Mouse (Mus musculus): ENCODE results near the gene Mknk1. TPM values are rescaled to one million over a fixed set of nuclear protein-coding genes. Genes with fewer than 3 reads are reported as not detected.

The Mknk1 gene
- polyA plus RNA-seq, 1 experiment from 2014 or later = 30.1 TPM

GRCm38 (mm10) chr4:115919911-115920310, 80.9 kb downstream of the Mknk1 start:
- no peak overlapping the region for H3K4me2 ChIP-seq (ENCODE audit: low read depth, low read length)
- no peak overlapping the region for H3K27ac ChIP-seq (ENCODE audit: low read length)
- WGBS = 79% methylated on average over 16 of the region's 16 CpGs
- no peak for ATAC-seq
- no peak overlapping the region for H3K4me3 ChIP-seq (ENCODE audit: low read length)
- H3K9me3 ChIP-seq (ENCODE audit: control insufficient read depth, low read length) = no peaks in the 10 kb centered on the region
- H3K4me1 ChIP-seq (ENCODE audit: control insufficient read depth, insufficient read depth, low read length) = no peaks in the 10 kb centered on the region
- peaks cover 11% of the 10 kb centered on the region for H3K27me3 ChIP-seq (replicated peaks; ENCODE audit: control insufficient read depth, insufficient read depth, low read length)
- H3K9ac ChIP-seq (ENCODE audit: low read depth, low read length) = no peak overlapping the region
- no peaks in the 10 kb centered on the region for H3K36me3 ChIP-seq (ENCODE audit: control insufficient read depth, insufficient read depth, low read length)

- H3K27ac ChIP-seq (ENCODE audit: low read length) = no peak overlapping the region
- peaks cover 10% of the 10 kb centered on the region for H3K27me3 ChIP-seq (replicated peaks; ENCODE audit: control insufficient read depth, insufficient read depth, low read length)
- H3K4me3 ChIP-seq (ENCODE audit: low read length) = no peak overlapping the region
- no peaks in the 10 kb centered on the region for H3K4me1 ChIP-seq (ENCODE audit: control insufficient read depth, insufficient read depth, low read length)
- H3K9me3 ChIP-seq (ENCODE audit: control insufficient read depth, low read length) = no peaks in the 10 kb centered on the region
- WGBS = 78% methylated on average over 5 of the region's 5 CpGs
- H3K36me3 ChIP-seq (ENCODE audit: control insufficient read depth, insufficient read depth, low read length) = no peaks in the 10 kb centered on the region
- no peak overlapping the region for H3K4me2 ChIP-seq (ENCODE audit: low read depth, low read length)
- H3K9ac ChIP-seq (ENCODE audit: low read depth, low read length) = no peak overlapping the region
- ATAC-seq = no peak
Observed at GRCm38 (mm10) chr4:115922688-115923087, 83.7 kb downstream of the Mknk1 start.

DNA sequence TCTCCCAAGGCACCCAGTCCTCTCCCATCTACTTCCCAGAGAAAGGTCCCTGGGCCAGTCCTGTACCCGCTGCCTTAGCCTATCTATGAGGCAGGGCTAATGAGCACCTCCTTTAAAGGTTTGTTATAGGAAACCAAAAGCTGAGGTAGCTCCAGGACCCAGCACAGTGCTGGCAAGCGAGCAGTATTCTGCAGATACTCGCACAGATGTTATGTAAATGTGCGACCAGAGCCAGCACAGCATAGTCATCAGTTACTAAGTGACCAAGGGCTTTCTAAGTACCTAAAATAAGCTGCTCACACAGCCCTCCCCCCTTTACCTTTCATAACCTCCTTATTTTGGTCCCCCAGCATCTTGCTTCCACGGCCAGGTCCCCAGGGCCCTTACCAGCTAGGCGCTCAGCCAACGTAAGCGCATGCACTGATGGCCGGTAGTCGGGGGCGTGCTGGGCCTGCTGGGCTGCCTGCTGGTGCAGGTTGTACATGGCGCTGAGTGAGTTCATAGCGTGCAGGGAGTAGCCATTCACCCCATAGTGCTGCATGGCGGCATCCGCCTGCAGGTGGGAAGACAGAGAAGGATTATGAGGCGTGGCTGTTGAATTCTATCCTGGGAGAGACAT, 84.4 kb downstream of the Mknk1 start:
- no peaks in the 10 kb centered on the region for H3K9me3 ChIP-seq (ENCODE audit: control insufficient read depth, low read length)
- H3K4me3 ChIP-seq (ENCODE audit: low read length) = no peak overlapping the region
- H3K4me2 ChIP-seq (ENCODE audit: low read depth, low read length) = no peak overlapping the region
- no peak for ATAC-seq
- no peaks in the 10 kb centered on the region for H3K36me3 ChIP-seq (ENCODE audit: control insufficient read depth, insufficient read depth, low read length)
- H3K9ac ChIP-seq (ENCODE audit: low read depth, low read length) = no peak overlapping the region
- 78% methylated on average over 16 of the region's 16 CpGs for WGBS
- no peaks in the 10 kb centered on the region for H3K4me1 ChIP-seq (ENCODE audit: control insufficient read depth, insufficient read depth, low read length)
- peaks cover 4% of the 10 kb centered on the region; the same call in 1 of the 2 replicates for H3K27me3 ChIP-seq (replicated peaks; ENCODE audit: control insufficient read depth, insufficient read depth, low read length)
- H3K27ac ChIP-seq (ENCODE audit: low read length) = no peak overlapping the region

DNA sequence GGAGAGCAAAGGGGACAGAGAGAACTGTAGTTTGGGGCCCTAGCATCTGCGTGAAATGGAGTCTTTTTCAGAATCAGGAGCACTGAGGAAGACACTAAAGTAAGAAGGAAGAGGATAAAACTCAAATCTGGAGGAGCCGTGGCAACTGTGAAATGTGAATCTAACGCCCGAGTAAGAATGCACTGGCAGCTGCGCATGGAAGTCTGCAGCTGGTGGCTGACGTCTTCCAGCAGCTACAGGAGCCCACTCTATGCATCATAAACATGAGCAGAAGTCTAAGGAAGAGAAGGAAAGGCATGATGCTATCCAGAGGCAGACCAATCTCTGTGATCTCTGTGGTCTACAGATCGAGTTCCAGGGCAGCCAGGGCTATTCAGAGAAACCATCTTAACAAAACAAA, 88.6 kb downstream of the Mknk1 start:
- H3K4me1 ChIP-seq (ENCODE audit: control insufficient read depth, insufficient read depth, low read length) = no peaks in the 10 kb centered on the region
- no peak overlapping the region for H3K9ac ChIP-seq (ENCODE audit: low read depth, low read length)
- no peaks in the 10 kb centered on the region for H3K36me3 ChIP-seq (ENCODE audit: control insufficient read depth, insufficient read depth, low read length)
- no peak overlapping the region for H3K4me3 ChIP-seq (ENCODE audit: low read length)
- ATAC-seq = no peak
- H3K4me2 ChIP-seq (ENCODE audit: low read depth, low read length) = no peak overlapping the region
- H3K27me3 ChIP-seq (replicated peaks; ENCODE audit: control insufficient read depth, insufficient read depth, low read length) = peaks cover 33% of the 10 kb centered on the region
- no peaks in the 10 kb centered on the region for H3K9me3 ChIP-seq (ENCODE audit: control insufficient read depth, low read length)
- 39% methylated on average over 7 of the region's 7 CpGs for WGBS
- no peak overlapping the region for H3K27ac ChIP-seq (ENCODE audit: low read length)

Other genes with a start within 250 kb of the Mknk1 start
- not detected in 2 replicates for gene Cyp4a32, start 238.2 kb upstream of the Mknk1 start, polyA plus RNA-seq (2015; fragmentation: Nextera tagmentation; extraction: Ambion mirVana)
- 2.1 and 2.4 TPM in 2 replicates for gene Cyp4b1, start 191.5 kb upstream of the Mknk1 start, polyA plus RNA-seq (2015; fragmentation: Nextera tagmentation; extraction: Ambion mirVana)
- 32.9 and 33.3 TPM in 2 replicates for gene Efcab14, start 101.5 kb upstream of the Mknk1 start, polyA plus RNA-seq (2015; fragmentation: Nextera tagmentation; extraction: Ambion mirVana)
- gene Tex38, start 58.2 kb upstream of the Mknk1 start, polyA plus RNA-seq (2015; fragmentation: Nextera tagmentation; extraction: Ambion mirVana) = 0.23 and 0.34 TPM in 2 replicates
- 47.5 and 52.8 TPM in 2 replicates for gene Atpaf1, start 54.4 kb upstream of the Mknk1 start, polyA plus RNA-seq (2015; fragmentation: Nextera tagmentation; extraction: Ambion mirVana)
- 15.7 and 18.2 TPM in 2 replicates for gene Mob3c, start 11.1 kb upstream of the Mknk1 start, polyA plus RNA-seq (2015; fragmentation: Nextera tagmentation; extraction: Ambion mirVana)
- not detected in 2 replicates for gene Kncn, start 45.2 kb downstream of the Mknk1 start, polyA plus RNA-seq (2015; fragmentation: Nextera tagmentation; extraction: Ambion mirVana)
- gene 6430628N08Rik, start 51.5 kb downstream of the Mknk1 start, polyA plus RNA-seq (2015; fragmentation: Nextera tagmentation; extraction: Ambion mirVana) = not detected in 2 replicates
- gene Dmbx1, start 100.7 kb downstream of the Mknk1 start, polyA plus RNA-seq (2015; fragmentation: Nextera tagmentation; extraction: Ambion mirVana) = not detected in 2 replicates
- gene Faah, start 178.7 kb downstream of the Mknk1 start, polyA plus RNA-seq (2015; fragmentation: Nextera tagmentation; extraction: Ambion mirVana) = 83.7 and 108 TPM in 2 replicates
- 39.8 and 41.7 TPM in 2 replicates for gene Nsun4, start 214.7 kb downstream of the Mknk1 start, polyA plus RNA-seq (2015; fragmentation: Nextera tagmentation; extraction: Ambion mirVana)
- 745 and 751 TPM in 2 replicates for gene Uqcrh, start 235.9 kb downstream of the Mknk1 start, polyA plus RNA-seq (2015; fragmentation: Nextera tagmentation; extraction: Ambion mirVana)
- 77.4 and 79.3 TPM in 2 replicates for gene Lrrc41, start 236.1 kb downstream of the Mknk1 start, polyA plus RNA-seq (2015; fragmentation: Nextera tagmentation; extraction: Ambion mirVana)

All from intestine, embryonic 16.5 days (tissue).